Mouse (Mus musculus): ENCODE results near the gene Plpp2.

DNA sequence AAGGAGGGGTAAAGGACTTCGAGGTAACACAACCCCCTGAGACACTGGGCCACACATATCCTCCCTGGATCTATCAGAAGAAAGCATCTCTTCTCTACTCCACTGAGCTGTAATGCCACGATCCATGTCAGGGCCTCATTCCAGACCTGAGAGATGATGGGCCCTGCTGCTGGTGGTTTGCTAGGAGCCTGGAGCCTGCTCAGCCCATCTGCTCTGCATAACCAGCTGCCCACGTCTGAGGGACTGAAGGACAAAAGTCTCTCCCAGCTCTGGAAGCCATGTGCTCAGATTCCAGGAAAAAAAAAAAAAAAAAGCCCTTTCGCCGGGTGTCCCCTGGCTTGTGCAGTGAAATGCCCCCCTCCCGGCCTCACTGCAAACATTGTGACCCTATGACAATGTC is 42.2 kb upstream of the Plpp2 start:
- TF ChIP-seq CTCF (IDR thresholded peaks at IDR 0.05; ENCODE audit: borderline replicate concordance, insufficient read depth, low read length) (no peak), POLR2A (IDR thresholded peaks at IDR 0.05; ENCODE audit: low read depth, low read length) (no peak)

Measured in embryonic fibroblast, embryonic 13.5 days (primary cell).